Mouse (Mus musculus): ENCODE data around the gene Frg2f1.

DNA sequence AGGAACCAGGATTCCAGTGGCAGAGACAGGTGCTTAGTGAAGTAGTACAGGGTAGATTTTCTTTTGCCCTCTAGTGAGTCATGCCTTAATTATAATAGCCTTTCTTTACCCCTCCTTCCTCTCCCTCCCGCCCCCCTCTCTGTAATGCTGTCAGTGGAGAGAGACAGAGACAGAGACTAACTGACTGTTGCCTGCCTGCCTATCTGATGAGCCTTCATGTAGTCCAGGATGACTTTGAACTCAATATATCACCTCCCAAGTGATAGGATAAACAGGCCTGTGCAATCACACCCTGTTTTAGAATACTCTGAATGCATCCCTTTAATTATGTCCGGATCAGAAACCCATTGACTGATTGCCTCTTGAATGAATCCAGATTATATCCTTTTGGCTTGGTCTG, 16.1 kb upstream of the Frg2f1 start:
- TF ChIP-seq CTCF (IDR thresholded peaks at IDR 0.05; ENCODE audit: low read depth, low read length) (no peak), POLR2A (IDR thresholded peaks at IDR 0.05; ENCODE audit: insufficient read depth, low read length) (no peak)

Data from ES-Bruce4 (cell line).